8 mouse cellular contexts compared by ENCODE assay signal in the genomic region with DNA sequence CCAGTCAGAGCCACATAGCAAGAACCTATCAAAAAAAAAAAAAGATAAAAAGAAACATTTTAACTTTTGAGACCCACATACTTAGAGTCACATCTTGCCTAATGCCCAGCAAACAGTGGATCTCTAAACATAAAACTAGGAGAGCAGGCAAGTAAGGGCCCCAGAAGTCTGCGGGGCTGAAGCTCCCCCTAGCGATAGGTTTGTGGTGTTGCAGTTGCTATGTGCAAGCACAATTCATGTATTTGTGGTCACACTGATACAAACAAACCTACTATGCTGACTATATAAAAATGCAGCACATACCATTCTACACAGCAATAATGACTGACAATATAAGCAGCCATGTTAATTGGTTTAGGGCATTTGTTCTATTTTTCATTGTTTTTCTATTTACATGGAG. TPM values are rescaled to one million over a fixed set of nuclear protein-coding genes. Genes with fewer than 3 reads are reported as not detected.
DNase-seq lines count a peak whose midpoint lies in the region; ATAC-seq and TF ChIP-seq lines count a peak whose summit lies in the region.

No protein-coding gene starts in this region.

- no peak overlapping the region for H3K4me2 ChIP-seq in hindbrain, embryonic 14.5 days (replicated peaks)
- H3K4me2 ChIP-seq in hindbrain, embryonic 13.5 days = no peak overlapping the region

- H3K27me3 ChIP-seq in hindbrain, embryonic 14.5 days (ENCODE audit: control insufficient read depth, insufficient read depth, low read length) = no peaks in the 10 kb centered on the region
- no peaks in the 10 kb centered on the region for H3K27me3 ChIP-seq in hindbrain, embryonic 13.5 days
- no peaks in the 10 kb centered on the region for H3K27me3 ChIP-seq in E14TG2a.4 (ENCODE audit: insufficient read depth, low read length)

- no peaks in the 10 kb centered on the region for H3K4me1 ChIP-seq in hindbrain, embryonic 14.5 days (replicated peaks; ENCODE audit: control insufficient read depth, insufficient read depth, low read length)
- H3K4me1 ChIP-seq in hindbrain, embryonic 13.5 days (replicated peaks) = no peaks in the 10 kb centered on the region
- peaks cover 81% of the 10 kb centered on the region for H3K4me1 ChIP-seq in E14TG2a.4 (replicated peaks; ENCODE audit: low read depth, low read length)

- peak; percentile 98 for TF ChIP-seq CTCF in E14TG2a.4 (conservative IDR thresholded peaks at IDR 0.05; ENCODE audit: low read length)

- H3K36me3 ChIP-seq in hindbrain, embryonic 14.5 days (replicated peaks; ENCODE audit: control insufficient read depth, insufficient read depth) = peaks cover 90% of the 10 kb centered on the region
- H3K36me3 ChIP-seq in hindbrain, embryonic 13.5 days = peaks cover 80% of the 10 kb centered on the region
- peaks cover 92% of the 10 kb centered on the region for H3K36me3 ChIP-seq in E14TG2a.4 (ENCODE audit: insufficient read depth, low read length)

- ATAC-seq in hindbrain, embryonic 14.5 days (ENCODE audit: low FRiP score) = no peak
- ATAC-seq in hindbrain, embryonic 13.5 days (ENCODE audit: low FRiP score) = no peak

- H3K9ac ChIP-seq in hindbrain, embryonic 14.5 days = no peak overlapping the region
- H3K9ac ChIP-seq in hindbrain, embryonic 13.5 days = no peak overlapping the region

- 18% methylated on average over 2 of the region's 2 CpGs for WGBS in hindbrain, embryonic 14.5 days
- 30% methylated on average over 2 of the region's 2 CpGs for WGBS in hindbrain, embryonic 13.5 days

- DNase-seq in hindbrain, embryonic 14.5 days (ENCODE audit: low spot score) = peak; percentile 33
- DNase-seq in embryo, embryonic 11 days = peak; percentile 53
- DNase-seq in lung, postnatal 4 days = peak; percentile 37 to 38
- DNase-seq in frontal cortex, postnatal 10 days (ENCODE audit: low spot score in 2 of 2) = no peak
- DNase-seq in kidney, postnatal 14 days = no peak
- DNase-seq in kidney, adult 9 months = no peak

- H3K27ac ChIP-seq in hindbrain, embryonic 14.5 days = no peak overlapping the region
- H3K27ac ChIP-seq in hindbrain, embryonic 13.5 days = no peak overlapping the region

- H3K9me3 ChIP-seq in hindbrain, embryonic 14.5 days (ENCODE audit: control insufficient read depth, low read length) = no peaks in the 10 kb centered on the region
- H3K9me3 ChIP-seq in hindbrain, embryonic 13.5 days = no peaks in the 10 kb centered on the region
- H3K9me3 ChIP-seq in E14TG2a.4 (ENCODE audit: low read length) = no peaks in the 10 kb centered on the region

- H3K4me3 ChIP-seq in hindbrain, embryonic 14.5 days (replicated peaks; ENCODE audit: low read length) = no peak overlapping the region
- no peak overlapping the region for H3K4me3 ChIP-seq in hindbrain, embryonic 13.5 days
- H3K4me3 ChIP-seq in E14TG2a.4 (replicated peaks; ENCODE audit: low read length) = no peak overlapping the region

RNA-seq across cellular contexts. Expression of gene Kat7, which starts 11.9 kb away (rescaled TPM):
- polyA plus RNA-seq in hindbrain, embryonic 14.5 days (2014; fragmentation: Nextera tagmentation; extraction: Ambion mirVana) = 58.1 and 71.0 TPM in 2 replicates
- 59.8 and 61.0 TPM in 2 replicates for polyA plus RNA-seq in hindbrain, embryonic 13.5 days (2015; fragmentation: Nextera tagmentation; extraction: Ambion mirVana)

RNA-seq across cellular contexts. Expression of gene Tac4, which starts 36.8 kb away (rescaled TPM):
- 0.17 TPM in 1 of 2 replicates, not detected in the other for polyA plus RNA-seq in hindbrain, embryonic 14.5 days (2014; fragmentation: Nextera tagmentation; extraction: Ambion mirVana)
- not detected in 2 replicates for polyA plus RNA-seq in hindbrain, embryonic 13.5 days (2015; fragmentation: Nextera tagmentation; extraction: Ambion mirVana)

RNA-seq across cellular contexts. Expression of gene Fam117a, which starts 38.7 kb away (rescaled TPM):
- 2.8 and 3.5 TPM in 2 replicates for polyA plus RNA-seq in hindbrain, embryonic 14.5 days (2014; fragmentation: Nextera tagmentation; extraction: Ambion mirVana)
- 3.5 TPM in 2 replicates for polyA plus RNA-seq in hindbrain, embryonic 13.5 days (2015; fragmentation: Nextera tagmentation; extraction: Ambion mirVana)

Comparison
In these comparisons a context has a peak if more than half of its experiments do, and no peak if none do; other contexts are left out.
1. DNase-seq: peak in hindbrain, embryonic 14.5 days (single experiment), embryo, embryonic 11 days (single experiment) and lung, postnatal 4 days (2 of 2); none in frontal cortex, postnatal 10 days (0 of 2), kidney, postnatal 14 days (single experiment) and kidney, adult 9 months (single experiment).